Mouse (Mus musculus) thymus, adult 2 months (tissue): ENCODE results near the gene Osbpl8. TPM values are rescaled to one million over a fixed set of nuclear protein-coding genes. Genes with fewer than 3 reads are reported as not detected.

Experiments used
- DNase-seq: peaks from one replicate; pipeline ENCODE4 v3.0.0; 2021
- H3K27ac ChIP-seq: fragments of 200-500 bp; 2 replicates; pipeline ENCODE4 v1.5.1; 2012; ENCODE audit warnings: low read length, control low read depth; ENCODE audit not compliant: control insufficient read depth, insufficient read depth
- H3K27me3 ChIP-seq: fragments of 200-500 bp; 2 replicates; pipeline ENCODE4 v1.6.1; 2012; ENCODE audit warnings: mild to moderate bottlenecking, low read length, moderate library complexity, mixed read lengths; ENCODE audit not compliant: control insufficient read depth, insufficient read depth
- H3K36me3 ChIP-seq: fragments of 200-500 bp; 2 replicates; pipeline ENCODE4 v1.6.1; 2012; ENCODE audit warnings: mild to moderate bottlenecking, low read length, moderate library complexity; ENCODE audit not compliant: control insufficient read depth, insufficient read depth
- H3K4me1 ChIP-seq: fragments of 200-500 bp; replicated peaks from 2 replicates; pipeline ENCODE4 v1.6.1; 2012; ENCODE audit warnings: low read length; ENCODE audit not compliant: control insufficient read depth, insufficient read depth
- H3K4me3 ChIP-seq: fragments of 200-500 bp; 2 replicates; pipeline ENCODE4 v1.5.1; 2012; ENCODE audit warnings: mild to moderate bottlenecking, low read length, control low read depth, moderate library complexity; ENCODE audit not compliant: control insufficient read depth, insufficient read depth
- CTCF ChIP-seq: fragments of 200-500 bp; IDR thresholded peaks from 2 replicates; pipeline ENCODE4 v1.5.1; 2012; ENCODE audit warnings: mild to moderate bottlenecking, control low read depth, low read length, moderate library complexity, borderline replicate concordance; ENCODE audit not compliant: control insufficient read depth, poor library complexity, insufficient read depth; ENCODE audit errors: extremely low read depth
- POLR2A ChIP-seq: fragments of 200-500 bp; IDR thresholded peaks from 2 replicates; pipeline ENCODE4 v1.6.1; 2012; ENCODE audit warnings: mild to moderate bottlenecking, low read length, control low read depth, moderate library complexity; ENCODE audit not compliant: control insufficient read depth, poor library complexity, insufficient read depth; ENCODE audit errors: extremely low read depth
- WGBS: fragments of 180-500 bp; shearing (Covaris S2); methylation state at CpG from one replicate; pipeline ENCODE4 v1.1.7; 2018; 5-methylcytosine and 5-hydroxymethylcytosine counted together
- polyA plus RNA-seq: library from polyadenylated mRNA; depleted of rRNA; stranded (reverse); fragments of >200 nt; gene quantifications from 2 replicates; pipeline ENCODE4 v1.2.3, GENCODE M21; 2012

Osbpl8 gene
- polyA plus RNA-seq, 1 experiment = 22.0 TPM

DNA sequence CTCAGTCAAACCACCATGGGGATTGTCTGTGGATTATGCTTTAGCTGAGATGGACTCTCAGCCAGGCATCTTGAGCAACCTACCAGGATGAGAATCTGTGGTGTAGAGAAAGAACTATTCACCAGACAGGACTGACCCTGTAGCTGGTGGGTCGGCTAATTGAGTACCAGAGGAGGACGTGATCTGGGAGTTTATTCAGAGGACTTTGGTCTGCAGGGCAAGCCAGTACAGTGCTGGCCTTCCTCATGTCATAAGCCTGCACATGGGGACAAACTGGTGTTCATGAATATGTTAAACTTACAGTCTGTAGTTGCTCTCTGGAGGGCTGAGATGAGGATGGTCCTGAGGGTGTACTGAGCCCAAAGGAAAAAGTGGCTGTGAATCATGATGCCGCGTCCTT lies 163.4 kb downstream of the Osbpl8 start:
- DNase-seq = no peak
- Histone ChIP-seq H3K36me3 (no peaks in the 10 kb centered on the region), H3K27ac (no peak overlapping the region), H3K4me3 (no peak overlapping the region), H3K27me3 (no peaks in the 10 kb centered on the region), H3K4me1 (no peaks in the 10 kb centered on the region)
- TF ChIP-seq CTCF (no peak), POLR2A (no peak)
- WGBS = 84% methylated on average over 4 of the region's 4 CpGs

DNA sequence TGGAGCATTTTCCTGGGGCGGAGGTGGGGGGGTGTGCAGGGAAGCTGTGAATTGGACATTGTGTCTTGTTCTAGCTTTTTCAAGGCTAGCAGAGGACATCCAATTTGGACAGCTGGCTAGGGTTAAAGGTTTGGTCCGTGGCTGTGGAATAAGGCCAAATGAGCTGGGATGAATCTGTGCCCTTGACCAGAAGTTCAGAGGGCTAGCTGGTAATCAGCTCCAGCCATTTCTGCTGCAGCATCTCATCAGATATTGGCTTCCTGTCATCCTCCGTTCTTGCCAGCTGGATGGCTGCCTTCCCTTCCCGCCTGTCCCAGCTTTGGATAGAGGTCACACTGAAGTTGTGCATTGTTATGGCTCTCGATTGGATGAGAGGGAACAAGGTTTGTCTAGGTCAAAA lies 164.8 kb downstream of the Osbpl8 start:
- H3K4me3 ChIP-seq = no peak overlapping the region
- no peaks in the 10 kb centered on the region for H3K27me3 ChIP-seq
- no peak overlapping the region for H3K27ac ChIP-seq
- no peak for TF ChIP-seq POLR2A
- TF ChIP-seq CTCF = no peak
- H3K36me3 ChIP-seq = no peaks in the 10 kb centered on the region
- H3K4me1 ChIP-seq = no peaks in the 10 kb centered on the region
- 88% methylated on average over 5 of the region's 5 CpGs for WGBS
- DNase-seq = no peak

- no peak for DNase-seq
- WGBS = 97% methylated on average over 2 of the region's 2 CpGs
- Histone ChIP-seq H3K36me3 (no peaks in the 10 kb centered on the region), H3K27ac (no peak overlapping the region), H3K4me1 (no peaks in the 10 kb centered on the region), H3K4me3 (no peak overlapping the region), H3K27me3 (no peaks in the 10 kb centered on the region)
- TF ChIP-seq CTCF (no peak), POLR2A (no peak)
These were observed 170.3 kb downstream of the Osbpl8 start for GRCm38 (mm10) chr10:111334902-111335301.

- Histone ChIP-seq H3K4me1 (no peaks in the 10 kb centered on the region), H3K27me3 (no peaks in the 10 kb centered on the region), H3K27ac (no peak overlapping the region), H3K36me3 (no peaks in the 10 kb centered on the region), H3K4me3 (no peak overlapping the region)
- WGBS = 21% methylated on average over 29 of the region's 29 CpGs
- no peak for TF ChIP-seq CTCF
- TF ChIP-seq POLR2A = no peak
- DNase-seq = no peak
These were observed 171.2 kb downstream of the Osbpl8 start for GRCm38 (mm10) chr10:111335517-111336352.

DNA sequence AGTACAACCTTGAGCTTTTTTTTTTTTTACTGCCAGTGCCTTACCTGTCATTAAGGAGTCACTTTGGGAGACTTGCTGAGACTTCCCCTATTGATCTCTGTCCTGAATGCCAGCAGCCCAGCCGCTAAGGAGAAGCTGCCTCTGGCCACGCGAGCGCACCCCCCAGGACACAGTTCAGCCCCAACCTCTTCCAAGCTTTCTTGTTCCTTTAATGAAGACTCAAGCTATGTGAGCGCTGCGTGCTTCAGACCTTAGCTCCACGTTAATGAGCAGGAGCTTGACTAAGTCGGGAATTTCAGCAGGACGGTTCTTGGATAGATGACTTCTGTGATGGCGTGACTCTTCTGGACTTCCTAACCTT lies 171.8 kb downstream of the Osbpl8 start:
- Histone ChIP-seq H3K4me3 (no peak overlapping the region), H3K27ac (no peak overlapping the region), H3K4me1 (no peaks in the 10 kb centered on the region), H3K27me3 (no peaks in the 10 kb centered on the region), H3K36me3 (no peaks in the 10 kb centered on the region)
- 30% methylated on average over 10 of the region's 10 CpGs for WGBS
- TF ChIP-seq CTCF (no peak), POLR2A (no peak)
- no peak for DNase-seq

GRCm38 (mm10) chr10:111339296-111339695 lies 174.7 kb downstream of the Osbpl8 start:
- Histone ChIP-seq H3K4me3 (no peak overlapping the region), H3K36me3 (no peaks in the 10 kb centered on the region), H3K27me3 (no peaks in the 10 kb centered on the region), H3K27ac (no peak overlapping the region), H3K4me1 (no peaks in the 10 kb centered on the region)
- TF ChIP-seq POLR2A (no peak), CTCF (no peak)
- WGBS = 89% methylated on average over 11 of the region's 11 CpGs
- DNase-seq = no peak

DNA sequence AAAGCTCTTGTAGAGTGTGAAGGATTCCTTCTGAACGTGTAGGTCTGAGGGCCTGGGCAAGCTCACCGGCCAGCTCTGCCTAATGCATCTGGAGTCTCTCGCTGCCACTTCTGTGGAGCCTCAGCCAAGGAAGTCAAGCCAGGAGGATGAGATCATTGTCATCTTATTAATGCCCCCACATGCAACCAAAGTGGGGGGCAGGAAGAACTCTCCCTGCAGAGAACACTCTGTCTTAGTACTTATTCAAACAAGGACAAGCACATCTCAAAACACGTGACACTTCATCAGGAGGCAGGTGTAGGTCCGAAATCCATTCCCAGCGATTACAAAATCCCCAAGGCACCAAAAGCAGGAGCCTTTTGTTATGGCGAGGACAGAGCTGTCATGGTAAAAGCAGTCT lies 177.2 kb downstream of the Osbpl8 start:
- no peak for DNase-seq
- no peak overlapping the region for H3K27ac ChIP-seq
- H3K36me3 ChIP-seq = no peaks in the 10 kb centered on the region
- H3K4me3 ChIP-seq = no peak overlapping the region
- no peaks in the 10 kb centered on the region for H3K27me3 ChIP-seq
- TF ChIP-seq CTCF = no peak
- TF ChIP-seq POLR2A = no peak
- H3K4me1 ChIP-seq = no peaks in the 10 kb centered on the region
- WGBS = 92% methylated on average over 7 of the region's 7 CpGs
